Mouse (Mus musculus) left cerebral cortex, adult 8-10 months (tissue): ENCODE results near the gene Olfr275. TPM values are rescaled to one million over a fixed set of nuclear protein-coding genes. Genes with fewer than 3 reads are reported as not detected.
A peak's percentile ranks its signal among the peaks of the same experiment; 100 is the strongest.
"Not testable (repeated sequence)": the region's sequence is repeated elsewhere in the genome, so short reads cannot be mapped to it uniquely, and the experiment has no call there.

Source experiments
- DNase-seq, 2 experiments: peaks; one replicate each; pipeline ENCODE4 v3.0.0; 2022; ENCODE audit warnings: low spot score in 2 of 2
- total RNA-seq, 4 experiments: library from RNA; stranded (reverse); gene quantifications; 2 replicates each; pipeline ENCODE4 v1.2.4; 2022

Gene Olfr275
- total RNA-seq = not detected

DNA sequence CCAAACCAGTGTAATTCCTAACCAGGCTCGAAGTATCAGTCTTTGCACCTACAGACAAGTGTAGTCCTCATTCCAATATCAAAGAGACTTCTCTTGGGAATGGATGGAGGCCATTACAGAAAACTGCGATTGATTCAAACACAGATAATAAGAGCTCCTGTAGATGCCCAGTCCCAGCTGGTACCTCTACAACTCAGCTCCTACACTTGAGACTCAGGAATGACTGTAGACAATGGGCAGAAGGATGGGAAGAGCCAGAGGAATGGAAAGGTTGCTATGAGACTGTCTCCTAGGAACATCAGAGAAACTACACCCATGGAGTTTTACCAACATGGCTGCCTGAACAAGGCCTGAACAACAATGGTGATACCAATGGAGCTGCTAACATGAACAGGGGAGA, at the start of gene Olfr275:
Olfr275 (plus strand) TSS at position 301 of the 400 bp plus-strand sequence.
- DNase-seq = no peak

DNA sequence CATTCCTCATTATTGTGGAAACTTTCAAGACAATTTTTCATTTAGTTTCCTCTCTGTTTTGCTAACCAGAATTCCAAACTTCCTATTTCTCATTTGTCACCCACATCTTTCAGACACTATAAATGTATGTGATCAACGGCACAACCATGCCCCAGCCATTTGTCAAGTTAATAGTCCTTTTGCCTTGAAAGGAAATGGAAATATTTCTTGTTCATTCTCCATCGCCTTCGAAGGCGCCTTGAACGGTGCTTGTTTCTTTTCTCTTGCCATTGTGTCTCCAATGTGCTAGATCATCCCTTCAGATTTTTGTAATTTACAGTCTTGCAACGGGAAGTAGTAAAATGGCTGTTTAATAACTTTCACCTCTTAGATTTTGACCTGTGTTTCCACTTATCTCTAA, 48.8 kb upstream of the Olfr275 start:
- no peak for DNase-seq

DNA sequence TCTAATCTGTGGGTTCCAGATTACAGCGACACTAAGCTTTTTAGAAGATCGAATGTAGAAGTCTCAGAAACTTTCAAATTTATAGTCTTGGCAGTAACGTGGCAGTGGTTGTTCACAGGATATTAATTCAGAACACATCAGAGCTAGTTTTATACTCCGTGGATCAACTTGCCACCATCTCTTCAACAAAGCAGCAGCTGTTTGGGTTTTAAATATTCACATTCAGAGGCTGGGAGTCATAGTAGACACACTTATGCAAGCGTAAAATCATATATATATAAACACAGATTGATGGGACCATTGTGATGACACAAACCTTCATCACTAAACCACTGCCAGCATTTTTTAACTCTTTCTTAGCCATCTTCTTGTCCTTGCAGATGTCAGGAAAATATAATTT, 42.2 kb upstream of the Olfr275 start:
- DNase-seq = no peak

DNA sequence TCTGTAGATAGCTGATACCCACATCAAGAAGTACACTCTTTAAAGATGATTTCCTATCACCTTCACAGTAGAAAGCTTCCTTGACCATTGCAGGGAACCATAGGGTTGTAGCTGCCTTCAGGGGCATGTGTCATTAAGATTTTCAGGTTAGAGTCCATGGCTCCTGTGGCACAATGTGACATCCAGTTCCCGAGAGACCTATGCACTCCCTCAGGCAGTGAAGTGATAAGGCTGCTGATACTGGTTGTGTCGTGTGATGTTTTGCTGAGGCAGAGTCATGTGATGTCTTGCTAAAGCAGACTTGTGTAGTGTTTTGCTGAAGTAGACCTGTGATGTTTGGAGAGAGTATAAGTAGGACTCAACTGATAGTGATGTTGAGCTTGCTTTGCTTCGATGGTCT, 14.4 kb upstream of the Olfr275 start:
- DNase-seq = no peak

DNA sequence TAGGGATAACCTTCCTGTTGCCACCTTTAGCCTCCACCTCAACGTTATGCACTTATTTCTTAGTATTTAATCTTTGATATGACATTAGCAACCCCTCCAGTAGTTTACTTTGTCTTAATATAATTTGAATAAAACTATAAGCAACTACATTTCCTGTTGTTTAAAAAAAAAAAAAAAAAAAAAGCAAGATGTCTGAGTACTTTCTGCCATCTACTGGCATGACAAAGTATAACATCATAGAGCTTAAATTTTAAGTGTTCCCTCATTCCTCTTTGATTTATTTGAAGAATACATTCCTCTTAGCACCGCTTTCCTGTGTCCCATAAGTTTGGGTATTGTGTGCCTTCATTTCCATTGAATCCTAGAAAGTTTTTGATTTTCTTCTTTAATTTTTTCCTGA, 2.5 kb upstream of the Olfr275 start:
- DNase-seq = no peak

DNA sequence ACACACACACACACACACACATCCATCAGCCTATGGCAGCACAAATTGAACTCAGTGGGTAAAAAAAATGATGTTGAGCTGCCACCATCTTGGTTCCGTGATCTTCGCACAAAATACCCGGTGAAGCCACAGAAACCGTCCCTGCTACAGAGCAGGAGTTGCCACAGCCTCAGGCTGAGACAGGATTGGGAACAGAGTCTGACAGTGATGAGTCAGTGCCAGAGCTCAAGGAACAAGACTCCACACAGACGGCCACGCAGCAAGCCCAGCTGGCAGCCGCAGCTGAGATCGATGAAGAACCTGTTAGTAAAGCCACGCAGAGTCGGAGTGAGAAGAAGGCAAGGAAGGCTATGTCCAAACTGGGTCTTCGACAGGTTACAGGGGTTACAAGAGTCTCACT, 7.0 kb downstream of the Olfr275 start:
- no peak for DNase-seq

DNA sequence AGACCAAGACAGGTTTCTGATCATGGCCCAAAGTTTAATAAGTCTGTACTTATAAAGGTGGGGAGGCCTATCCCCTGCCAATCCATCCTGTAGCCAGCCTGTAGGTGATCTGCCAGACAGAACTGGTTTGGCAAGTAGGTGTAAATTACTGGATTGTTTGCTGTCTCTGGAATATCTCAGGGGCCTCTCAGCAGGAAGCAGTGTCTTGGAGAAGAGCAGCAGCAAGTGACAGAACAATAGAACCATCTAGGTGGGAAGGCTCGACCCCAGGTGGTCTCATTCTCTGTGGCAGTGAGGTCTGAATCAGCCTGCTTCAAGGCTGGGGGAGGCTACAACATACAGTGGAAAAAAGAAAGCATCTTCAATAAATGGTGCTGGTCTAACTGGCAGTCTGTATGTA, 31.0 kb downstream of the Olfr275 start:
- DNase-seq = not testable (repeated sequence)

DNA sequence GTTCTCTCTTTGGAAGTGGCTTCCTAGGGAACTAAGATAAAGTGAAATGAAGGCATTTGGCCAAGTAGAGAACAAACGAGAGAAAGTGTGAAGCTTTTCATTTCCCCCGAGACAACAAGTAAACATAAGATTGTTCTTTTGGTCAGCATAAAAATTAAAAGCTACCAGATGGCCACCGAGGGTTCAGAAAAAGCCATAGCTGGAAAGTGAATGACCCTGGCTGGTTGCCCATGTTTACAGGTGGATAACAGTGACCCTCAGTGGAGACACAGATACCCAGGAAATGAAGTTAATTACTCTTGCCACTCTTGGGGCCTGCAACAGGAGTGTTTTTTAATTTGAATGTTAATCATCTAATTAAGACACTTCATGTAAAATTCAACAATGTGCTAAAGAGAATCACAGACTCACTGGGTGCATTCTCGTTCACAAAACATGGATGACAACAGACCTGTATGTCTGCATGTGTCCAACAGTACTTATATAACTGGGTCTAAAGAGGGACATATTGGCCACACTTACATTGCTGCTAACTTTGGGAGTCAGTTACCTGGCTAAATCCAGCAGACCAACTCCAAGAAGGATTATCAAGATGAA, 34.7 kb downstream of the Olfr275 start:
- DNase-seq = no peak

DNA sequence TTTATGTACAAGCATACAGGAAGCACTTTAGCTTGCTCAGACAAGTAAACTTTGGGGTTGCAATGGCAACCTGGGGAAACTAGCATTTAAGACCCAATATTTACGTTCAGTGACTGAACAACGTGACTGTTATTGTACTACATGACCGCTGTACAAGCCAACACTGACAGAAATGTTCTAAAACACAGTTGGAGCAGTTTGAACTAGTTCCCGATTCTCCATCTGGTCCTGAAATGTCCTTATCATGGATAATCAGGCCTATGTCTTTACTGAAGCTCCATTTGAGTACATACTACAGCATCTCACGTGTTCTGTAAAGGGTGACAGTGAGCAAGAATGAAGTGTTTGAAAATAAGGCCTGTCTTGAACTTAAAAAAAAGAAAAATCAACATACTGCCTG, 35.3 kb downstream of the Olfr275 start:
- DNase-seq = no peak

DNA sequence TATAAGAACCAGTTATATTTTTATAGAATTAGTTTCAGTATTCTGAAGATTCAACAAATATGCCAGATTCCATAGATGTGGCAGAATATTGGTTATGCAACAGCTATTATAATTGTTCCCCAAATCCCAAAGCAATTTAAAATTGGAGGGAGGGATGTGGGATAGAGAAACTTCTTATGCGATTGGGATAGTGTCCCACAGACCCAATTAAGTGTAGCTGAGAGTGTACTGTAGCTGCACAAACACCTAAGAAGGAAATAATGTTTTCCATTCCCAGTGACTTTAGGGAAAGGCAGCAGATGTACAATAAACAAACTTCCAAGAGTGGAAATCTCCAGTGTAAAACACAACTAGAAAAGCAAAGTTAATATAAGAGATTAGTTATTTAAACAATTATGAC, 44.7 kb downstream of the Olfr275 start, which contains the start of gene Olfr273:
Olfr273 (minus strand) TSS at position 101 of the 400 bp plus-strand sequence.
- no peak for DNase-seq

DNA sequence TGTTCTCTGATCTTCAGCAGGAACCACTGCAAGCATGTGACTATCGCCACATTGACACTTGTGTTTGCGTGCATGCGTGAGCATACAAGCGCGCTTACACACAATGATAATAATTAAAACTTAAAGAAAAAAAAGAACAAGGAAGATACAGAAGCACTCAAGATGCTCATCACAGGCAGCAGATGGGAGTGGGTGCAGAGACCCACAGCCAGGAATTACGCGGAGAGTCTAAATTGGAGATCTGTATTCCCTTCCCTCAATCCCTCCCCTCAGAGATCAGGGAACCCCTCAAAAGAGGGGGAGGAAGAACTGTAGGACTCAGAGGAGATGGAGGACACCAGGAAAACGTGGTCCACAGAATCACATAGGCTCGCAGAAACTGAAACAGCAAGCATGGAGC, 49.8 kb downstream of the Olfr275 start:
- peak in 1 of 2 experiments; percentile 13 for DNase-seq

Other genes with a start within 250 kb of the Olfr275 start
- gene Toporsl, start 218.3 kb upstream of the Olfr275 start, total RNA-seq = not detected
- gene Olfr273, start 44.6 kb downstream of the Olfr275 start, total RNA-seq = not detected
- not detected for gene Olfr272, start 104.6 kb downstream of the Olfr275 start, total RNA-seq
- not detected for gene Olfr270, start 149.9 kb downstream of the Olfr275 start, total RNA-seq
- gene Nipsnap3a, start 174.7 kb downstream of the Olfr275 start, total RNA-seq = not detected
- gene Nipsnap3b, start 197.3 kb downstream of the Olfr275 start, total RNA-seq = 10 to 100 TPM; 11.8 to 17.5 (median 13.2) TPM